Mouse (Mus musculus) hindbrain, postnatal 0 days (tissue): ENCODE measurements around the gene Clpx. TPM values are rescaled to one million over a fixed set of nuclear protein-coding genes. Genes with fewer than 3 reads are reported as not detected.

Experiments
- ATAC-seq: fragments of 200-750 bp; cut with Nextera tagmentation; 2 replicates; pipeline ENCODE4 v1.8.0; 2017; ENCODE audit warnings: mild to moderate bottlenecking, moderate TSS enrichment, moderate library complexity
- DNase-seq: peaks from one replicate; pipeline ENCODE4 v3.0.0-alpha.2; 2015; ENCODE audit warnings: low spot score
- H3K27ac ChIP-seq: fragments of 300-500 bp; sonication (generic); 2 replicates; pipeline ENCODE4 v1.5.1; 2014; ENCODE audit warnings: mild to moderate bottlenecking
- H3K27me3 ChIP-seq: fragments of 300-500 bp; sonication (generic); 2 replicates; pipeline ENCODE4 v1.6.1; 2014; ENCODE audit warnings: low read length, mixed read lengths; ENCODE audit not compliant: insufficient read depth
- H3K36me3 ChIP-seq: fragments of 300-500 bp; sonication (generic); 2 replicates; pipeline ENCODE4 v1.6.1; 2014; ENCODE audit warnings: low read length, mixed read lengths; ENCODE audit not compliant: insufficient read depth
- H3K4me1 ChIP-seq: fragments of 300-500 bp; sonication (generic); 2 replicates; pipeline ENCODE4 v1.6.1; 2014; ENCODE audit warnings: antibody characterized with exemption, low read length, mixed read lengths; ENCODE audit not compliant: insufficient read depth
- H3K4me2 ChIP-seq: fragments of 300-500 bp; sonication (generic); 2 replicates; pipeline ENCODE4 v1.6.1; 2014; ENCODE audit warnings: low read depth, mild to moderate bottlenecking, low read length, moderate library complexity, mixed read lengths
- H3K4me3 ChIP-seq: fragments of 300-500 bp; sonication (generic); 2 replicates; pipeline ENCODE4 v1.5.1; 2014; ENCODE audit warnings: low read length
- H3K9ac ChIP-seq: fragments of 300-500 bp; sonication (generic); replicated peaks from 2 replicates; pipeline ENCODE4 v1.6.1; 2014; ENCODE audit warnings: mild to moderate bottlenecking, low read length, moderate library complexity, mixed read lengths
- H3K9me3 ChIP-seq: fragments of 300-500 bp; sonication (generic); 2 replicates; pipeline ENCODE4 v1.6.1; 2016; ENCODE audit warnings: low read length, mixed read lengths
- CTCF ChIP-seq: IDR thresholded peaks from 2 replicates; pipeline ENCODE4 v1.5.1; 2016; ENCODE audit warnings: antibody characterized with exemption, control low read depth, low read depth
- WGBS: fragments of 180-500 bp; shearing (Covaris S2); extraction: QIAGEN DNeasy Blood & Tissue Kit; methylation state at CpG from one replicate; pipeline ENCODE4 v1.1.7; 2014; 5-methylcytosine and 5-hydroxymethylcytosine counted together
- polyA plus RNA-seq: library from polyadenylated mRNA; unstranded; fragments of >200 nt; fragmentation: Nextera tagmentation; extraction: Ambion mirVana; gene quantifications from 2 replicates; pipeline ENCODE4 v1.2.1, GENCODE M21; 2015
- total RNA-seq: library from RNA; depleted of rRNA; stranded (reverse); fragments of >200 nt; gene quantifications from 2 replicates; pipeline ENCODE4 v1.2.3, GENCODE M21; 2014

Gene Clpx
- total and polyA plus RNA-seq, 2 experiments from 2014 or later: 22.7 to 37.1 TPM

DNA sequence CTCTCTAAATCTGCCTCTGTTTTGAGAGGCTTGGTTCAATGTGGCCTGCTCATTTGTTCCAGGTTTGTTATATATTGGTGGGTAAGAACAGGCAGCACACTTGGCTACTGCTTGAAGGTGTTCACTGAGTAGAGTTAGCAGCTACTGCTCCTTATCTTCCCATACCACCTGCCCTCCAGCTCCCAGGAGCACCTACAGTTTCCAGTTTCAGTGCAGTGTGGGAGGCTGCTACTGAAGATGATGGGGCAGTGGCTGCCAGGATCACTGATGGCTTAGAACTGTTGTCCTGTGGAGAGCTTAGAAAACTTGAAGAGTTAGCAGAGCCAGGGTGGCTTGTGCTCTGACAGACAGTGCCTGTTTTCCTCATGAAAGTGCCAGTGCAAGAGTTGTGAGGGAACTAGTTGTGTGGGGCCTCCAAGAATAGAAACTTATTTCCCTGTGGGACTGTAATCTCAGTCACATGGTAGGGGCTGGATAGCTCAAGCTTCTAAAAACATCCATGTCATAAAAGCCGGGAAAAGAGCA is 65.0 kb downstream of the Clpx start:
- ATAC-seq: no peak
- Histone ChIP-seq H3K4me2 (no peak overlapping the region), H3K4me1 (no peaks in the 10 kb centered on the region), H3K27me3 (no peaks in the 10 kb centered on the region), H3K4me3 (no peak overlapping the region), H3K9ac (no peak overlapping the region), H3K27ac (no peak overlapping the region), H3K36me3 (peaks cover 56% of the 10 kb centered on the region), H3K9me3 (no peaks in the 10 kb centered on the region)
- WGBS: 95% methylated on average over 1 of the region's 1 CpGs
- no peak for TF ChIP-seq CTCF
- DNase-seq: no peak

DNA sequence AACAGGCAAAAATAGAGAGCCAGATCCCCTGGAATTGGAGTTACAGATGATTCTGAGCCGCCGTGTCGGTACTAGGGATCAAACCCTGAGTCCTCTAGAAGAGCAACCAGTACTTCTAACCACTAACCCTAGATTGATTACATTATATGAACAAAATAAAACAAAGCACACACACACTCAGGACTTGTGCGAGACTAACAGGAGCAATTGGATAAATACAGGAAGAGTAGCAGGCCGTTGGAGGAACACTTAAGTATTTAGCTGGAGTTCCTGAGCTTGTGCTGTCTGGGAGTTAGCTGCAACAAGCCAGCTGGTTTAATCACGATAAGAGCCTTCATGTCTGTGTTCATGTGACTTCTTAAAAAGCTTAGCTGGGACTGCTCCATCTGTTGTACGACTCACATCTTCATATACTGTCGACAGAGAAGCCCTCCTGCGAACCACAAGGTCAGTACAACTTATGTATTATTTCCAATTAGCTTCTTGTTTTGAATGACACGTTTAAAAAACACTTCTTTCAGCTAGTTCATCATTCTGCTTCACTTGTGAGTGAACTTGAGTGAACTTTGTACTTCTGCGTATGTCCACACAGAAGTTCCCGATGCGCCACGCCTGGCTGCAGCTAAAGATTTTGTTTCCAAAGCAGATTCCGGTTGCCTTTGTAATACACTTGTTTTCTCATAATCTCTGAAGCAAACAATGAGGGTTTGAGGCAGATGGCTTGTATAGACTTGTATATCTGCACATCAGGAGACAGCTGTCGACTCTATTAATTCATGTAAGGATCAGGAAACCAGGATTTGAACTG is 66.8 kb downstream of the Clpx start, which contains the start of gene Ubap1l:
Gene Ubap1l, plus strand, starts transcription at position 401 of the 808 bp plus-strand sequence.
- Histone ChIP-seq H3K27ac (no peak within 1 kb of the TSS), H3K27me3 (no peaks in the 10 kb centered on the region), H3K36me3 (peaks cover 49% of the 10 kb centered on the region), H3K4me1 (no peaks in the 10 kb centered on the region), H3K4me2 (no peak within 1 kb of the TSS), H3K9ac (no peak within 1 kb of the TSS), H3K4me3 (no peak within 1 kb of the TSS), H3K9me3 (no peaks in the 10 kb centered on the region)
- DNase-seq: no peak
- 90% methylated on average over 16 of the region's 16 CpGs for WGBS
- ATAC-seq: no peak
- TF ChIP-seq CTCF: no peak

DNA sequence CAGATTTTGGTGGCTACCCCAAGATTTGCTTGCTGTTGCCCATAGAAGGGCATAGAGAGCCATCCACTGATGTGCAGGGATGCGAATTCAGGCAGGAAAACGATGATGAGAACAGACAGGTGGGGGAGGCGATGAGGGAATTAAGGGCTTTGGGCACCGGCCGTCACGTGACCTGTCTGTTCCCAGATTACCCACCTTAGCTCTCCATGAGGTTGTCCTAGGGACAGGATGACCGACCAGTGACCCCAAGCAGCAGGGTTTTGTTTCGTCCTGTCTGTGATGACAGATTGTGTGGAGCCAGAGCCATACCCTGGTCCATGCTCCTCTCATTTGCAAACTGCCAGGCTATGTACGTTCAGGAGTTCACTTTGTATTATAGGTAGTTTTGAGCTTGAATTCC is 69.6 kb downstream of the Clpx start:
- Histone ChIP-seq H3K36me3 (peaks cover 31% of the 10 kb centered on the region), H3K27ac (no peak overlapping the region), H3K27me3 (no peaks in the 10 kb centered on the region), H3K4me2 (no peak overlapping the region), H3K9me3 (no peaks in the 10 kb centered on the region), H3K4me1 (no peaks in the 10 kb centered on the region), H3K4me3 (no peak overlapping the region), H3K9ac (no peak overlapping the region)
- TF ChIP-seq CTCF: no peak
- WGBS: 64% methylated on average over 9 of the region's 9 CpGs
- no peak for DNase-seq
- ATAC-seq: no peak

DNA sequence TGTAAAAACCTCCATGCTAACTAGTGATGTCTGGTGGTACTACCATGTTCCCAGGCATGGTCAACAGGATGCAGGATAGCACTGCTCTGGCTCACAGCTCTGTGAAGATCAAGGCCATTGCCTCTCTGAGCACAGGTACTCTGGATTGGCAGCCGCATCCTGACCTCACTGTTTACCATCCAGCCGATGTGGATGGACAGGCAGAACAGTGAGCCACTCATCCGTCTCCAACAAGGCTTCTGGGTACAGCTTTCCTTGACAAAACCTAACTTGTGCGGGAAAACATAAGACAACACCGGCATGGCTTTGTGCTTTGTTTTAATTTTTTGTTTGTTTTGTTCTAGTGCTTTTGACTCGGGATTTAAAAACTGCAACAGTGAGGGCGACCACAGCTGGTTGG is 71.7 kb downstream of the Clpx start:
- H3K27ac ChIP-seq: no peak overlapping the region
- ATAC-seq: no peak
- H3K27me3 ChIP-seq: no peaks in the 10 kb centered on the region
- H3K4me2 ChIP-seq: no peak overlapping the region
- H3K4me3 ChIP-seq: no peak overlapping the region
- TF ChIP-seq CTCF: no peak
- no peak overlapping the region for H3K9ac ChIP-seq
- no peaks in the 10 kb centered on the region for H3K9me3 ChIP-seq
- 92% methylated on average over 7 of the region's 7 CpGs for WGBS
- no peak for DNase-seq
- peaks cover 19% of the 10 kb centered on the region; the same call in 1 of the 2 replicates for H3K36me3 ChIP-seq
- H3K4me1 ChIP-seq: no peaks in the 10 kb centered on the region

DNA sequence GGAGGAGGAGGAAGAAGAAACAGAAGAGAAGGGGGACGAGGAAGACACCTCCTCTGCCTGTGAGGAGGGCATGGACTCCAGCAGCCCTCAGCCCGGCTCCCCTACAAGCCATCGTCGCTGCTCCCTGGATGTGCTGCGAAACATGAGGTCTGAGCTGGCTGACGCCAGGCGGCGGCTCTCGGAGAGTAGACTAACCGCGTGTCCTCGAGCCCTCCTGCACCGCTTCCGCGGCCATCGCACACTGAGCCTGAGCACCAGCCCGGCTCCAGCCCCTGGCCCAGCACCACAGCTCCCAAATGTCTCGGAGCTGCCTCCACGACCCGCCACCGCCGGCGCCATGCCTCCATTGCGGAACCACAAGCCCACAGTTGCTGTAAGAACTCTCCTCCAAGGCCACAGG is 77.7 kb downstream of the Clpx start:
- Histone ChIP-seq H3K27me3 (no peaks in the 10 kb centered on the region), H3K27ac (no peak overlapping the region), H3K36me3 (peaks cover 12% of the 10 kb centered on the region; the same call in 1 of the 2 replicates), H3K4me3 (no peak overlapping the region), H3K4me2 (no peak overlapping the region), H3K9ac (no peak overlapping the region), H3K4me1 (no peaks in the 10 kb centered on the region), H3K9me3 (no peaks in the 10 kb centered on the region)
- DNase-seq: no peak
- 78% methylated on average over 24 of the region's 24 CpGs for WGBS
- no peak for TF ChIP-seq CTCF
- no peak for ATAC-seq

DNA sequence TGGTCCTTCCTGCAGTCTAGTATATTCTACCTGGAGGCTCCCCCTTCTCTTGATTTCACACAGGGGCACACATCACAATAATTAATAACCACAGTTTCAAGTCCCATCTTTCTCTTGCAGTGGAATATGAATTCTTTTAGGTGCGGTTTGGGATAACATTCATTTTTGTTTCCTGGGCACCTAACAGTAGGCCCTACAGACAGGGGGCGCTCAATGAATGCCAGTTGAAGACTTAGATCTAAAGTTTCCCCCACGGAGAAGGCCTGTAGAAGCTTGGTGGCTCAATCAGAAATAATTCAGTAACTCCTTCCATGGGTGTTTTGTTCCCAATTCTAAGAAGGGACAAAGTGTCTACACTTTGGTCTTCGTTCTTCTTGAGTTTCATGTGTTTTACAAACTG is 78.4 kb downstream of the Clpx start:
- WGBS: 77% methylated on average over 4 of the region's 4 CpGs
- peaks cover 12% of the 10 kb centered on the region; the same call in 1 of the 2 replicates for H3K36me3 ChIP-seq

More for the DNA sequence above, 78.4 kb downstream of the Clpx start:
- no peaks in the 10 kb centered on the region for H3K4me1 ChIP-seq
- H3K4me3 ChIP-seq: no peak overlapping the region
- H3K4me2 ChIP-seq: no peak overlapping the region
- DNase-seq (peak; percentile 35), ATAC-seq (no peak)
- H3K27me3 ChIP-seq: no peaks in the 10 kb centered on the region
- H3K9ac ChIP-seq: no peak overlapping the region
- H3K27ac ChIP-seq: no peak overlapping the region
- no peaks in the 10 kb centered on the region for H3K9me3 ChIP-seq
- peak; percentile 52 for TF ChIP-seq CTCF
